9 mouse cellular contexts compared by ENCODE assay signal in the genomic region with DNA sequence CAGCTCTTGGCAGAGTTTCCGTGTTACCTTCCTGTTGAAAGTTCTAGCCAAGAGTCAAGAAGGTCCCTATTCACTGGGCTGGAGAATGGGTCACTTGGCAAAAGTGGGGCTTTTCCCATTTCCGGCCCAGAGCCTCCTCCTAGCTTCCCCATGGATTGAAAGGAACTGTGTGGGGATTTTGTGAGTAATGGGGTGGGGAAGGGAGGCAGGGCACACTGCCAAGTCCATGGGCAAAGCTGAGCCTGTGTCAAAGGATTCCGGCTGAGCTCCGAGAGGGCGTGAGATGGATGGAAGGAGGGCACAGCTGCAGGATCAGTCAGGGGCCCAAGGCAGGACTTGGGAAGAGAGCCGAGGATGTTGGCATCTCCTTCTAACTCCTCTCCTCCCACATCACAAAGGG. TPM values are rescaled to one million over a fixed set of nuclear protein-coding genes. Genes with fewer than 3 reads are reported as not detected.
DNase-seq lines count a peak whose midpoint lies in the region; ATAC-seq and TF ChIP-seq lines count a peak whose summit lies in the region.
"Had no signal": no experiment of that assay in that cellular context is flagged by ENCODE, and none has a peak within 500 bp of the region (broad histone marks: within the 10 kb centered on the region; RNA-seq: fewer than 3 reads in every experiment).

No protein-coding gene starts in this region.

- no peak for TF ChIP-seq CTCF in heart, postnatal 0 days (IDR thresholded peaks at IDR 0.05; ENCODE audit: low read depth)

- peaks cover 45% of the 10 kb centered on the region for H3K4me1 ChIP-seq in heart, postnatal 0 days (ENCODE audit: control insufficient read depth, insufficient read depth)
- peaks cover 14% of the 10 kb centered on the region for H3K4me1 ChIP-seq in midbrain, embryonic 15.5 days
- peaks cover 34% of the 10 kb centered on the region for H3K4me1 ChIP-seq in midbrain, embryonic 13.5 days (replicated peaks)

- no peak for ATAC-seq in heart, postnatal 0 days (ENCODE audit: insufficient read depth, low read depth)
- ATAC-seq in midbrain, embryonic 15.5 days (replicated peaks): peak; percentile 56; the same call in 1 of the 2 replicates
- ATAC-seq in midbrain, embryonic 13.5 days: no peak
- ATAC-seq in megakaryocyte, adult 5-6 weeks (ENCODE audit: poor library complexity, severe bottlenecking): no peak

- no peaks in the 10 kb centered on the region for H3K36me3 ChIP-seq in heart, postnatal 0 days (replicated peaks; ENCODE audit: control insufficient read depth, insufficient read depth, low read length)
- H3K36me3 ChIP-seq in midbrain, embryonic 15.5 days (replicated peaks): no peaks in the 10 kb centered on the region
- H3K36me3 ChIP-seq in midbrain, embryonic 13.5 days: no peaks in the 10 kb centered on the region

- 0 out of 2 replicates have a peak overlapping the region, but pooled peaks have one; percentile 2 for H3K27ac ChIP-seq in heart, postnatal 0 days (ENCODE audit: low read depth)
- H3K27ac ChIP-seq in midbrain, embryonic 15.5 days: peak overlapping the region; percentile 30; the same call in 1 of the 2 replicates
- no peak overlapping the region for H3K27ac ChIP-seq in midbrain, embryonic 13.5 days

- no peak for DNase-seq in heart, postnatal 0 days (ENCODE audit: low spot score)
- DNase-seq in heart, postnatal 10 days: no peak
- DNase-seq in cerebellum, adult 9-11 months: peak; percentile 70
- DNase-seq in right cerebral cortex, postnatal 10 days (ENCODE audit: low spot score in 2 of 2): peak; percentile 84 to 86
- no peak for DNase-seq in ovary, postnatal 14 days (ENCODE audit: low spot score)

- H3K4me3 ChIP-seq in heart, postnatal 0 days (ENCODE audit: low read depth, low read length): no peak overlapping the region
- H3K4me3 ChIP-seq in midbrain, embryonic 15.5 days: no peak overlapping the region
- no peak overlapping the region for H3K4me3 ChIP-seq in midbrain, embryonic 13.5 days (replicated peaks)
- H3K4me3 ChIP-seq: erythroblast, embryonic 14.5 days had no signal

- no peak overlapping the region for H3K4me2 ChIP-seq in heart, postnatal 0 days (ENCODE audit: low read depth, low read length)
- H3K4me2 ChIP-seq in midbrain, embryonic 15.5 days: no peak overlapping the region
- no peak overlapping the region for H3K4me2 ChIP-seq in midbrain, embryonic 13.5 days (replicated peaks)

- no peaks in the 10 kb centered on the region for H3K9me3 ChIP-seq in heart, postnatal 0 days (replicated peaks; ENCODE audit: control insufficient read depth, low read length)
- H3K9me3 ChIP-seq in midbrain, embryonic 15.5 days: no peaks in the 10 kb centered on the region
- H3K9me3 ChIP-seq in midbrain, embryonic 13.5 days: no peaks in the 10 kb centered on the region

- intact Hi-C loops in heart, postnatal 10 days (cut with DNase I): no loop called here

- no peak for TF ChIP-seq EP300 in heart, postnatal 0 days (IDR thresholded peaks at IDR 0.05; ENCODE audit: low read depth)

- H3K27me3 ChIP-seq in heart, postnatal 0 days (ENCODE audit: control insufficient read depth, insufficient read depth, low read length): no peaks in the 10 kb centered on the region
- peaks cover 5% of the 10 kb centered on the region; the same call in 1 of the 2 replicates for H3K27me3 ChIP-seq in midbrain, embryonic 15.5 days (replicated peaks)
- peaks cover 20% of the 10 kb centered on the region for H3K27me3 ChIP-seq in midbrain, embryonic 13.5 days

- WGBS in heart, postnatal 0 days: 47% methylated on average over 6 of the region's 6 CpGs
- WGBS in midbrain, embryonic 15.5 days: 52% methylated on average over 6 of the region's 6 CpGs
- WGBS in midbrain, embryonic 13.5 days: 72% methylated on average over 6 of the region's 6 CpGs

- no peak overlapping the region for H3K9ac ChIP-seq in heart, postnatal 0 days (replicated peaks; ENCODE audit: low read depth, low read length)
- H3K9ac ChIP-seq in midbrain, embryonic 15.5 days: no peak overlapping the region
- H3K9ac ChIP-seq in midbrain, embryonic 13.5 days (replicated peaks): no peak overlapping the region

RNA-seq across cellular contexts. Expression of gene Inka2, which starts 5.8 kb away (rescaled TPM):
- 1.6 and 4.5 TPM in 2 replicates for total RNA-seq in heart, postnatal 0 days (2014; rRNA removed; ENCODE audit: low replicate concordance)
- 4.4 and 8.9 TPM in 2 replicates for polyA plus RNA-seq in heart, postnatal 0 days (2015; fragmentation: Nextera tagmentation; extraction: Ambion mirVana)
- 10 to 100 TPM; 27.1 to 34.8 TPM for total RNA-seq in heart, postnatal 10 days (2021)
- 4.8 and 6.0 TPM in 2 replicates for polyA plus RNA-seq in midbrain, embryonic 15.5 days (2015; fragmentation: Nextera tagmentation; extraction: Ambion mirVana)
- 1.9 and 2.4 TPM in 2 replicates for polyA plus RNA-seq in midbrain, embryonic 13.5 days (2015; fragmentation: Nextera tagmentation; extraction: Ambion mirVana)
- total RNA-seq in megakaryocyte, adult 5-6 weeks (2015): 0.42 TPM in 1 of 2 replicates, not detected in the other
- not detected in 2 replicates for total RNA-seq in megakaryocyte, adult 5-6 weeks (2017)

RNA-seq across cellular contexts. Expression of gene Ddx20, which starts 22.9 kb away (rescaled TPM):
- 12.6 and 19.7 TPM in 2 replicates for total RNA-seq in heart, postnatal 0 days (2014; rRNA removed; ENCODE audit: low replicate concordance)
- polyA plus RNA-seq in heart, postnatal 0 days (2015; fragmentation: Nextera tagmentation; extraction: Ambion mirVana): 11.6 and 15.1 TPM in 2 replicates
- total RNA-seq in heart, postnatal 10 days (2021): 10 to 100 TPM; 13.0 to 13.3 TPM
- polyA plus RNA-seq in midbrain, embryonic 15.5 days (2015; fragmentation: Nextera tagmentation; extraction: Ambion mirVana): 25.9 and 26.3 TPM in 2 replicates
- 31.0 and 32.0 TPM in 2 replicates for polyA plus RNA-seq in midbrain, embryonic 13.5 days (2015; fragmentation: Nextera tagmentation; extraction: Ambion mirVana)
- 14.3 and 18.3 TPM in 2 replicates for total RNA-seq in megakaryocyte, adult 5-6 weeks (2015)
- 34.4 and 34.9 TPM in 2 replicates for total RNA-seq in megakaryocyte, adult 5-6 weeks (2017)

Comparison
In these comparisons a context has a peak if more than half of its experiments do, and no peak if none do; other contexts are left out.
1. DNase-seq: peak in cerebellum, adult 9-11 months (single experiment) and right cerebral cortex, postnatal 10 days (2 of 2); none in heart, postnatal 0 days (single experiment), heart, postnatal 10 days (0 of 2) and ovary, postnatal 14 days (single experiment).